Mouse (Mus musculus): ENCODE measurements at regions not wholly inside any gene's neighbourhood (a gene's known extent, or its start where the extent isn't known, plus 50 kb on each side); places are given as distances from the start of the nearest gene placed in this dataset.

GRCm38 (mm10) chr19:52048378-52048978, 215.6 kb upstream of the Ins1 start:
- Histone ChIP-seq H3K27ac (ENCODE audit: low read depth, low read length) (no peak overlapping the region), H3K36me3 (ENCODE audit: control insufficient read depth, insufficient read depth, low read length) (no peaks in the 10 kb centered on the region), H3K4me2 (ENCODE audit: low read length) (no peak overlapping the region), H3K4me1 (ENCODE audit: control insufficient read depth, insufficient read depth, low read depth, low read length) (no peaks in the 10 kb centered on the region), H3K9me3 (ENCODE audit: control insufficient read depth, low read length) (0 out of 2 replicates have a peak, but pooled peaks cover 2% of the 10 kb centered on the region), H3K4me3 (ENCODE audit: low read length) (no peak overlapping the region), H3K27me3 (replicated peaks; ENCODE audit: control insufficient read depth, insufficient read depth, low read length) (no peaks in the 10 kb centered on the region), H3K9ac (ENCODE audit: low read depth, low read length) (no peak overlapping the region)
- 42% methylated on average over 1 of the region's 1 CpGs for WGBS
- ATAC-seq: peak; percentile 67; the same call in 1 of the 2 replicates

DNA sequence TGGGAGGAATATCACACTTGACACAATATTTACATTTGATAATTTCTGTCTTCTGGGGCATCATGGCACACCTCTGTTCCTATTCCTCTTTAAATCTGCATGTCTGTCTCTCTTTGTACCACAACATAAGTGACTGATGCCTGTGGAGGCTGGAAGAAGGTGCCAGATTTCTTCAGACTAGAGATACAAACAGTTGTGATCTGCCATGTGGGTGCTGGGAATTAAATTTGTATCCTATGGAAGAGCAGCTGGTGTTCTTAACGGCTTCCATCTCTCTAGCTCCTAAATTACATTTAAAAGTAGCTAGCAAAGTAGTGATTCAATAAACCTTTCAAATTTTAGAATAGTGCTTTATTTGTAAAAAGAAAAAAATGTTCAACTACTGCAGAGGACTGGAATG, 195.3 kb upstream of the Ins1 start:
- H3K27me3 ChIP-seq (replicated peaks; ENCODE audit: control insufficient read depth, insufficient read depth, low read length): no peaks in the 10 kb centered on the region

DNA sequence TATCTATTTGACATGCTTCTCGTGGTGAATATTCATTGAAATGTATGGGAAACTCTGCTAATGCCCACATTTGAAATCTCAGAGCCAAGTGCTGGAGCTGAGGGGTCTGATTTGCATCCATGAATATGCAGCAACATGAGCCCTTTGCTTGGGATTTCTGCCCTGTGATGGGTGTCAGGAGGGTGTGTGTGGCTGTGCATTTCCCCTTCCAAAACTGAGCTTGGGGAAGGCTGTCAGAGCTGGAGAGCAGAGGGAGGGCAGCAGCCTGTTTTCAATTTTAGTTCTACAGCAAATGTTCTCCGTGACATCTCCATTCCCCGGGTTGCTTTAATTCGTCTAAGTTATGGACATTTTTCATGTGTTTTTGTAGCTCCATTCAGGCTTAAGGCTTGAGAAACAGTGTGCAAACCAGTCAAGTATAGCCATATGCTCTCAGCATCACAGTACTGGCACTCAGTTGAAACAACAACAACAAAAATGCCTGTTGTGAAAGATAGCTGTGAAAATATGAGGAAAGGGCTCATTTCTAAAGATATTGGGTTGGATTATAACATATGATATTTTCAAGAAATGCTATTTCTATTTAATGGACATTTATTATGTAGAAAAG, 194.1 kb upstream of the Ins1 start:
- Histone ChIP-seq H3K27me3 (replicated peaks; ENCODE audit: control insufficient read depth, insufficient read depth, low read length) (no peaks in the 10 kb centered on the region), H3K36me3 (ENCODE audit: control insufficient read depth, insufficient read depth, low read length) (no peaks in the 10 kb centered on the region), H3K9me3 (ENCODE audit: control insufficient read depth, low read length) (no peaks in the 10 kb centered on the region), H3K4me1 (ENCODE audit: control insufficient read depth, insufficient read depth, low read depth, low read length) (no peaks in the 10 kb centered on the region), H3K4me3 (ENCODE audit: low read length) (no peak overlapping the region), H3K4me2 (ENCODE audit: low read length) (no peak overlapping the region), H3K27ac (ENCODE audit: low read depth, low read length) (no peak overlapping the region), H3K9ac (ENCODE audit: low read depth, low read length) (no peak overlapping the region)
- WGBS: 55% methylated on average over 4 of the region's 4 CpGs
- no peak for ATAC-seq

More for the DNA sequence above, 195.3 kb upstream of the Ins1 start:
- Histone ChIP-seq H3K36me3 (ENCODE audit: control insufficient read depth, insufficient read depth, low read length) (no peaks in the 10 kb centered on the region), H3K27ac (ENCODE audit: low read depth, low read length) (no peak overlapping the region), H3K9me3 (ENCODE audit: control insufficient read depth, low read length) (no peaks in the 10 kb centered on the region), H3K4me2 (ENCODE audit: low read length) (no peak overlapping the region), H3K4me1 (ENCODE audit: control insufficient read depth, insufficient read depth, low read depth, low read length) (no peaks in the 10 kb centered on the region), H3K4me3 (ENCODE audit: low read length) (no peak overlapping the region), H3K9ac (ENCODE audit: low read depth, low read length) (no peak overlapping the region)
- ATAC-seq: no peak
- WGBS: 89% methylated on average over 1 of the region's 1 CpGs

GRCm38 (mm10) chr19:52071234-52071633, 192.9 kb upstream of the Ins1 start:
- Histone ChIP-seq H3K4me1 (ENCODE audit: control insufficient read depth, insufficient read depth, low read depth, low read length) (no peaks in the 10 kb centered on the region), H3K4me3 (ENCODE audit: low read length) (no peak overlapping the region), H3K36me3 (ENCODE audit: control insufficient read depth, insufficient read depth, low read length) (no peaks in the 10 kb centered on the region), H3K27ac (ENCODE audit: low read depth, low read length) (no peak overlapping the region), H3K9me3 (ENCODE audit: control insufficient read depth, low read length) (no peaks in the 10 kb centered on the region), H3K27me3 (replicated peaks; ENCODE audit: control insufficient read depth, insufficient read depth, low read length) (no peaks in the 10 kb centered on the region), H3K4me2 (ENCODE audit: low read length) (no peak overlapping the region), H3K9ac (ENCODE audit: low read depth, low read length) (no peak overlapping the region)
- ATAC-seq: no peak
- WGBS: 57% methylated on average over 5 of the region's 5 CpGs

DNA sequence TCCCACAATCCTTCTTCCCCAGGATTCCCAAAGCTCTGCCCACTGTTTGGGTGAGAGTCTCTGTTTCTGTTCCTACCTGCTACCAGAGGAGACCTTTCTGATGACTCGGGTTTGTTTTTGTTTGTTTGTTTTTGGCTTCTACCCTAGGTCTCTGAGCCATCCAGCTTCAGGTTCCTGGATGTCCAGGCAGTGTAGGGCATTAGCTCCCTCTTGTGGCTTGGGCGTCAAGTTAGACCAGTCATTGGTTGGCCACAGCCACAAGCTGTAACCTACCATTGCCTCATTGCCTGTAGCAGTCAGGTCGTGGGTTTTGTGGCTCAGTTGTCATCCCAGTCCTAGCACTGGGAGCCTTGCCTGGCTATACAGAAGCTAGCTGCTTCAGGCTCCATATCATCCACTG, 185.1 kb upstream of the Ins1 start:
- no peak overlapping the region for H3K9ac ChIP-seq (ENCODE audit: low read depth, low read length)
- no peak for ATAC-seq
- H3K4me1 ChIP-seq (ENCODE audit: control insufficient read depth, insufficient read depth, low read depth, low read length): no peaks in the 10 kb centered on the region
- no peaks in the 10 kb centered on the region for H3K9me3 ChIP-seq (ENCODE audit: control insufficient read depth, low read length)
- H3K27me3 ChIP-seq (replicated peaks; ENCODE audit: control insufficient read depth, insufficient read depth, low read length): no peaks in the 10 kb centered on the region
- no peaks in the 10 kb centered on the region for H3K36me3 ChIP-seq (ENCODE audit: control insufficient read depth, insufficient read depth, low read length)
- no peak overlapping the region for H3K4me2 ChIP-seq (ENCODE audit: low read length)
- H3K4me3 ChIP-seq (ENCODE audit: low read length): no peak overlapping the region
- no peak overlapping the region for H3K27ac ChIP-seq (ENCODE audit: low read depth, low read length)
- WGBS: 27% methylated on average over 3 of the region's 3 CpGs

- H3K4me2 ChIP-seq (ENCODE audit: low read length): no peak overlapping the region
- H3K36me3 ChIP-seq (ENCODE audit: control insufficient read depth, insufficient read depth, low read length): no peaks in the 10 kb centered on the region
- no peak overlapping the region for H3K4me3 ChIP-seq (ENCODE audit: low read length)
- H3K9ac ChIP-seq (ENCODE audit: low read depth, low read length): no peak overlapping the region
- no peak; the same call in 1 of the 2 replicates for ATAC-seq
- no peaks in the 10 kb centered on the region for H3K4me1 ChIP-seq (ENCODE audit: control insufficient read depth, insufficient read depth, low read depth, low read length)
- H3K27ac ChIP-seq (ENCODE audit: low read depth, low read length): no peak overlapping the region
- no peaks in the 10 kb centered on the region for H3K27me3 ChIP-seq (replicated peaks; ENCODE audit: control insufficient read depth, insufficient read depth, low read length)
- H3K9me3 ChIP-seq (ENCODE audit: control insufficient read depth, low read length): no peaks in the 10 kb centered on the region
- WGBS: 34% methylated on average over 3 of the region's 3 CpGs
Measured at GRCm38 (mm10) chr19:52112398-52112797, 151.7 kb upstream of the Ins1 start.

Measured in hindbrain, embryonic 16.5 days (tissue).